Mouse (Mus musculus): ENCODE measurements at regions not wholly inside any gene's neighbourhood (a gene's known extent, or its start where the extent isn't known, plus 50 kb on each side); places are given as distances from the start of the nearest gene placed in this dataset.

- no peak for DNase-seq (ENCODE audit: low read depth, low spot score)
These were observed 646.4 kb upstream of the Slit2 start for GRCm38 (mm10) chr5:47336511-47336910.

- no peak for DNase-seq (ENCODE audit: low read depth, low spot score)
These were observed 643.1 kb upstream of the Slit2 start for GRCm38 (mm10) chr5:47339807-47340206.

- DNase-seq (ENCODE audit: low read depth, low spot score), result no peak
These were observed 612.8 kb upstream of the Slit2 start for GRCm38 (mm10) chr5:47370184-47370583.

GRCm38 (mm10) chr5:47385930-47386329, 597.0 kb upstream of the Slit2 start:
- no peak for DNase-seq (ENCODE audit: low read depth, low spot score)

GRCm38 (mm10) chr5:47386750-47387149, 596.2 kb upstream of the Slit2 start:
- no peak for DNase-seq (ENCODE audit: low read depth, low spot score)

GRCm38 (mm10) chr5:47390735-47391134, 592.2 kb upstream of the Slit2 start:
- no peak for DNase-seq (ENCODE audit: low read depth, low spot score)

GRCm38 (mm10) chr5:47396874-47397273, 586.1 kb upstream of the Slit2 start:
- DNase-seq (ENCODE audit: low read depth, low spot score), result no peak

GRCm38 (mm10) chr5:47421916-47422315, 561.0 kb upstream of the Slit2 start:
- DNase-seq (ENCODE audit: low read depth, low spot score), result no peak

GRCm38 (mm10) chr5:47426040-47426439, 556.9 kb upstream of the Slit2 start:
- DNase-seq (ENCODE audit: low read depth, low spot score), result no peak

GRCm38 (mm10) chr5:47426467-47426866, 556.5 kb upstream of the Slit2 start:
- no peak for DNase-seq (ENCODE audit: low read depth, low spot score)

GRCm38 (mm10) chr5:47429217-47430172, 553.4 kb upstream of the Slit2 start:
- no peak for DNase-seq (ENCODE audit: low read depth, low spot score)

- DNase-seq (ENCODE audit: low read depth, low spot score), result no peak
These were observed 551.2 kb upstream of the Slit2 start for GRCm38 (mm10) chr5:47431599-47432328.

GRCm38 (mm10) chr5:47436455-47436854, 546.5 kb upstream of the Slit2 start:
- DNase-seq (ENCODE audit: low read depth, low spot score), result no peak

GRCm38 (mm10) chr5:47446305-47447028, 536.5 kb upstream of the Slit2 start:
- DNase-seq (ENCODE audit: low read depth, low spot score), result no peak

- DNase-seq (ENCODE audit: low read depth, low spot score), result no peak
These were observed 518.1 kb upstream of the Slit2 start for GRCm38 (mm10) chr5:47464848-47465247.

- DNase-seq (ENCODE audit: low read depth, low spot score), result no peak
These were observed 513.5 kb upstream of the Slit2 start for GRCm38 (mm10) chr5:47469394-47469793.

- DNase-seq (ENCODE audit: low read depth, low spot score), result no peak
These were observed 510.7 kb upstream of the Slit2 start for GRCm38 (mm10) chr5:47472027-47472825.

- DNase-seq (ENCODE audit: low read depth, low spot score), result no peak
These were observed 503.0 kb upstream of the Slit2 start for GRCm38 (mm10) chr5:47479908-47480307.

- DNase-seq (ENCODE audit: low read depth, low spot score), result no peak
These were observed 486.7 kb upstream of the Slit2 start for GRCm38 (mm10) chr5:47496218-47496617.

GRCm38 (mm10) chr5:47502764-47503416, 480.0 kb upstream of the Slit2 start:
- no peak for DNase-seq (ENCODE audit: low read depth, low spot score)
